Mouse (Mus musculus): ENCODE measurements around the gene Iffo1. TPM values are rescaled to one million over a fixed set of nuclear protein-coding genes. Genes with fewer than 3 reads are reported as not detected.
A peak's percentile ranks its signal among the peaks of the same experiment; 100 is the strongest.

The Iffo1 gene
- polyA plus RNA-seq, 1 experiment from 2014 or later: 4.2 TPM

- WGBS (ENCODE audit: insufficient replicate concordance): under 1% methylated on average over 66 of the region's 66 CpGs
- Histone ChIP-seq H3K36me3 (ENCODE audit: control insufficient read depth, insufficient read depth) (peaks cover 47% of the 10 kb centered on the region), H3K27me3 (ENCODE audit: control insufficient read depth, insufficient read depth, low read depth, low read length) (no peaks in the 10 kb centered on the region), H3K27ac (ENCODE audit: low read length) (peak within 1 kb of the TSS; percentile 87), H3K4me2 (ENCODE audit: low read depth, low read length) (peak within 1 kb of the TSS; percentile 91), H3K9ac (ENCODE audit: low read depth, low read length) (peak within 1 kb of the TSS; percentile 81), H3K4me1 (ENCODE audit: control insufficient read depth, low read depth, low read length) (peaks cover 15% of the 10 kb centered on the region), H3K4me3 (ENCODE audit: low read depth, low read length) (peak within 1 kb of the TSS; percentile 82), H3K9me3 (replicated peaks; ENCODE audit: control insufficient read depth, low read length) (no peaks in the 10 kb centered on the region)
- peak; percentile 90 for ATAC-seq (ENCODE audit: low read depth)
Measured at GRCm38 (mm10) chr6:125131302-125132156, 13.5 kb upstream of the Iffo1 start, which contains the start of gene Nop2. Gene Nop2 (plus strand): TSS chr6:125131909.

- WGBS (ENCODE audit: insufficient replicate concordance): 2% methylated on average over 11 of the region's 11 CpGs
- peaks cover 51% of the 10 kb centered on the region for H3K36me3 ChIP-seq (ENCODE audit: control insufficient read depth, insufficient read depth)
- H3K4me2 ChIP-seq (ENCODE audit: low read depth, low read length): peak overlapping the region; percentile 91
- peaks cover 15% of the 10 kb centered on the region for H3K4me1 ChIP-seq (ENCODE audit: control insufficient read depth, low read depth, low read length)
- H3K9me3 ChIP-seq (replicated peaks; ENCODE audit: control insufficient read depth, low read length): no peaks in the 10 kb centered on the region
- peak overlapping the region; percentile 82 for H3K4me3 ChIP-seq (ENCODE audit: low read depth, low read length)
- H3K27ac ChIP-seq (ENCODE audit: low read length): peak overlapping the region; percentile 56
- H3K9ac ChIP-seq (ENCODE audit: low read depth, low read length): peak overlapping the region; percentile 81
- H3K27me3 ChIP-seq (ENCODE audit: control insufficient read depth, insufficient read depth, low read depth, low read length): no peaks in the 10 kb centered on the region
- ATAC-seq (ENCODE audit: low read depth): no peak
Measured at GRCm38 (mm10) chr6:125132470-125132869, 12.6 kb upstream of the Iffo1 start.

GRCm38 (mm10) chr6:125137002-125137671, 7.9 kb upstream of the Iffo1 start:
- WGBS (ENCODE audit: insufficient replicate concordance): 81% methylated on average over 19 of the region's 19 CpGs
- H3K9ac ChIP-seq (ENCODE audit: low read depth, low read length): no peak overlapping the region
- no peak overlapping the region for H3K27ac ChIP-seq (ENCODE audit: low read length)
- H3K4me1 ChIP-seq (ENCODE audit: control insufficient read depth, low read depth, low read length): peaks cover 11% of the 10 kb centered on the region
- no peak for ATAC-seq (ENCODE audit: low read depth)
- H3K9me3 ChIP-seq (replicated peaks; ENCODE audit: control insufficient read depth, low read length): no peaks in the 10 kb centered on the region
- H3K27me3 ChIP-seq (ENCODE audit: control insufficient read depth, insufficient read depth, low read depth, low read length): no peaks in the 10 kb centered on the region
- no peak overlapping the region for H3K4me2 ChIP-seq (ENCODE audit: low read depth, low read length)
- H3K36me3 ChIP-seq (ENCODE audit: control insufficient read depth, insufficient read depth): peaks cover 74% of the 10 kb centered on the region
- no peak overlapping the region for H3K4me3 ChIP-seq (ENCODE audit: low read depth, low read length)

- WGBS (ENCODE audit: insufficient replicate concordance): 85% methylated on average over 7 of the region's 7 CpGs
- ATAC-seq (ENCODE audit: low read depth): no peak
- H3K27ac ChIP-seq (ENCODE audit: low read length): no peak overlapping the region
- no peak overlapping the region for H3K4me3 ChIP-seq (ENCODE audit: low read depth, low read length)
- H3K4me1 ChIP-seq (ENCODE audit: control insufficient read depth, low read depth, low read length): peaks cover 4% of the 10 kb centered on the region
- H3K36me3 ChIP-seq (ENCODE audit: control insufficient read depth, insufficient read depth): peaks cover 61% of the 10 kb centered on the region
- H3K9ac ChIP-seq (ENCODE audit: low read depth, low read length): no peak overlapping the region
- no peak overlapping the region for H3K4me2 ChIP-seq (ENCODE audit: low read depth, low read length)
- no peaks in the 10 kb centered on the region for H3K9me3 ChIP-seq (replicated peaks; ENCODE audit: control insufficient read depth, low read length)
- no peaks in the 10 kb centered on the region for H3K27me3 ChIP-seq (ENCODE audit: control insufficient read depth, insufficient read depth, low read depth, low read length)
Measured at GRCm38 (mm10) chr6:125139747-125140146, 5.3 kb upstream of the Iffo1 start.

- Histone ChIP-seq H3K36me3 (ENCODE audit: control insufficient read depth, insufficient read depth) (peaks cover 38% of the 10 kb centered on the region), H3K9me3 (replicated peaks; ENCODE audit: control insufficient read depth, low read length) (no peaks in the 10 kb centered on the region), H3K4me2 (ENCODE audit: low read depth, low read length) (no peak overlapping the region), H3K9ac (ENCODE audit: low read depth, low read length) (no peak overlapping the region), H3K4me3 (ENCODE audit: low read depth, low read length) (no peak overlapping the region), H3K4me1 (ENCODE audit: control insufficient read depth, low read depth, low read length) (peaks cover 26% of the 10 kb centered on the region), H3K27ac (ENCODE audit: low read length) (no peak overlapping the region), H3K27me3 (ENCODE audit: control insufficient read depth, insufficient read depth, low read depth, low read length) (no peaks in the 10 kb centered on the region)
- 85% methylated on average over 8 of the region's 8 CpGs for WGBS (ENCODE audit: insufficient replicate concordance)
- ATAC-seq (ENCODE audit: low read depth): no peak
Measured at GRCm38 (mm10) chr6:125142436-125142835, 2.6 kb upstream of the Iffo1 start.

- Histone ChIP-seq H3K36me3 (ENCODE audit: control insufficient read depth, insufficient read depth) (peaks cover 35% of the 10 kb centered on the region), H3K27me3 (ENCODE audit: control insufficient read depth, insufficient read depth, low read depth, low read length) (no peaks in the 10 kb centered on the region)
- WGBS (ENCODE audit: insufficient replicate concordance): 59% methylated on average over 3 of the region's 3 CpGs
Measured at GRCm38 (mm10) chr6:125143128-125143527, 1.9 kb upstream of the Iffo1 start.

GRCm38 (mm10) chr6:125143904-125144303, 1.1 kb upstream of the Iffo1 start:
- Histone ChIP-seq H3K9me3 (replicated peaks; ENCODE audit: control insufficient read depth, low read length) (no peaks in the 10 kb centered on the region), H3K4me2 (ENCODE audit: low read depth, low read length) (no peak overlapping the region), H3K9ac (ENCODE audit: low read depth, low read length) (no peak overlapping the region), H3K27me3 (ENCODE audit: control insufficient read depth, insufficient read depth, low read depth, low read length) (no peaks in the 10 kb centered on the region), H3K27ac (ENCODE audit: low read length) (no peak overlapping the region; the same call in 1 of the 2 replicates), H3K4me3 (ENCODE audit: low read depth, low read length) (no peak overlapping the region), H3K4me1 (ENCODE audit: control insufficient read depth, low read depth, low read length) (peaks cover 27% of the 10 kb centered on the region), H3K36me3 (ENCODE audit: control insufficient read depth, insufficient read depth) (peaks cover 30% of the 10 kb centered on the region)
- no peak for ATAC-seq (ENCODE audit: low read depth)
- WGBS (ENCODE audit: insufficient replicate concordance): 82% methylated on average over 9 of the region's 9 CpGs

More at GRCm38 (mm10) chr6:125143128-125143527, 1.9 kb upstream of the Iffo1 start:
- no peak for ATAC-seq (ENCODE audit: low read depth)
- no peak overlapping the region for H3K9ac ChIP-seq (ENCODE audit: low read depth, low read length)
- H3K9me3 ChIP-seq (replicated peaks; ENCODE audit: control insufficient read depth, low read length): no peaks in the 10 kb centered on the region
- no peak overlapping the region for H3K4me3 ChIP-seq (ENCODE audit: low read depth, low read length)
- H3K4me1 ChIP-seq (ENCODE audit: control insufficient read depth, low read depth, low read length): peaks cover 27% of the 10 kb centered on the region
- no peak overlapping the region for H3K27ac ChIP-seq (ENCODE audit: low read length)
- H3K4me2 ChIP-seq (ENCODE audit: low read depth, low read length): no peak overlapping the region

GRCm38 (mm10) chr6:125145479-125145951, 474 bp downstream of the Iffo1 start:
- Histone ChIP-seq H3K36me3 (ENCODE audit: control insufficient read depth, insufficient read depth) (peaks cover 15% of the 10 kb centered on the region), H3K4me2 (ENCODE audit: low read depth, low read length) (peak overlapping the region; percentile 93), H3K27ac (ENCODE audit: low read length) (peak overlapping the region; percentile 82), H3K27me3 (ENCODE audit: control insufficient read depth, insufficient read depth, low read depth, low read length) (no peaks in the 10 kb centered on the region), H3K9ac (ENCODE audit: low read depth, low read length) (peak overlapping the region; percentile 88), H3K9me3 (replicated peaks; ENCODE audit: control insufficient read depth, low read length) (no peaks in the 10 kb centered on the region), H3K4me3 (ENCODE audit: low read depth, low read length) (peak overlapping the region; percentile 85), H3K4me1 (ENCODE audit: control insufficient read depth, low read depth, low read length) (peaks cover 27% of the 10 kb centered on the region)
- ATAC-seq (ENCODE audit: low read depth): peak; percentile 75
- WGBS (ENCODE audit: insufficient replicate concordance): 1% methylated on average over 35 of the region's 35 CpGs
